Mouse (Mus musculus) testis, adult 2 months (tissue): Measurements from ENCODE around the gene Kctd15.

Experiments used
- CTCF ChIP-seq: fragments of 200-500 bp; IDR thresholded peaks from 2 replicates; pipeline ENCODE4 v1.5.1; 2012; ENCODE audit warnings: low read depth, mild to moderate bottlenecking, inconsistent platforms, low read length, moderate library complexity; ENCODE audit not compliant: control insufficient read depth, insufficient read depth, insufficient replicate concordance
- POLR2A ChIP-seq: fragments of 200-500 bp; IDR thresholded peaks from 2 replicates; pipeline ENCODE4 v1.6.1; 2012; ENCODE audit warnings: low read depth, mild to moderate bottlenecking, inconsistent platforms, low read length, moderate library complexity; ENCODE audit not compliant: control insufficient read depth

DNA sequence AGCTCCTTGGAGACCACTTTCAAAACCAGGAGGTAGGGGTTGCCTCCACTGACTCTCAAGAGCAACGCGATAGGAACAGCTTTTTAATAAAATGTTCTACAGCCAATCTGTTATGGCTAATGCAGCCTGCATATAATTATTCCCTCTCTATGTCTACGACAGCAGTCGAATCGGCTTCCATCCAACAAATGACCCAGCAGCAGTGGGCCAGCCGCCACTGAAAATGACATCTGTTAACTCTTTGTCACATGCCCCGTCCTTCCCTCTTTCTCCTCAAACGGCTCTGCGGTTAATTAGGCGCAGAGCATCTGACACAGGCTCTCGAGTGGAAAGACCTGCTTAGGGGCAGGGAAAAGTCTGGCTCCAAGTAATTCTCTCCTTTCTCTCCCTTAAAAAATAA, 49.8 kb downstream of the Kctd15 start:
- no peak for TF ChIP-seq CTCF
- TF ChIP-seq POLR2A: no peak
